Mouse (Mus musculus) erythroblast, embryonic 14.5 days (primary cell): ENCODE measurements around the gene Lhfpl2. TPM values are rescaled to one million over a fixed set of nuclear protein-coding genes. Genes with fewer than 3 reads are reported as not detected.

ENCODE experiments used
- H3K27me3 ChIP-seq: 2 replicates; pipeline ENCODE4 v1.6.1; 2012; ENCODE audit warnings: inconsistent platforms; ENCODE audit not compliant: control insufficient read depth
- H3K36me3 ChIP-seq: 2 replicates; pipeline ENCODE4 v1.6.1; 2012; ENCODE audit warnings: mild to moderate bottlenecking, inconsistent platforms; ENCODE audit not compliant: control insufficient read depth
- H3K4me1 ChIP-seq: 2 replicates; pipeline ENCODE4 v1.6.1; 2012; ENCODE audit warnings: inconsistent platforms; ENCODE audit not compliant: control insufficient read depth
- H3K4me3 ChIP-seq: replicated peaks from 2 replicates; pipeline ENCODE3; 2012; ENCODE audit warnings: moderate library complexity, mild to moderate bottlenecking, inconsistent platforms
- H3K9me3 ChIP-seq: 2 replicates; pipeline ENCODE4 v1.6.1; 2012; ENCODE audit warnings: low read length, inconsistent platforms, mixed read lengths; ENCODE audit not compliant: control insufficient read depth
- GATA1 ChIP-seq: IDR thresholded peaks from 2 replicates; pipeline ENCODE4 v1.6.1; 2012; ENCODE audit warnings: low read length, inconsistent platforms, mixed read lengths
- TAL1 ChIP-seq: IDR thresholded peaks from 3 replicates; pipeline ENCODE4 v1.6.1; 2012; ENCODE audit warnings: low read length, inconsistent platforms, mixed read lengths
- polyA plus RNA-seq: library from polyadenylated mRNA; stranded (reverse); fragments of >175 nt; gene quantifications from 2 replicates; pipeline ENCODE4 v1.2.3, GENCODE M21; 2012

Lhfpl2 gene
- polyA plus RNA-seq, 1 experiment, result not detected

GRCm38 (mm10) chr13:94094176-94094575, 36.6 kb downstream of the Lhfpl2 start:
- H3K4me1 ChIP-seq, result no peaks in the 10 kb centered on the region; the same call in 1 of the 2 replicates
- no peaks in the 10 kb centered on the region for H3K9me3 ChIP-seq
- no peaks in the 10 kb centered on the region for H3K36me3 ChIP-seq
- H3K4me3 ChIP-seq, result no peak overlapping the region
- H3K27me3 ChIP-seq, result 0 out of 2 replicates have a peak, but pooled peaks cover 3% of the 10 kb centered on the region
- TF ChIP-seq GATA1, result no peak
- TF ChIP-seq TAL1, result no peak

DNA sequence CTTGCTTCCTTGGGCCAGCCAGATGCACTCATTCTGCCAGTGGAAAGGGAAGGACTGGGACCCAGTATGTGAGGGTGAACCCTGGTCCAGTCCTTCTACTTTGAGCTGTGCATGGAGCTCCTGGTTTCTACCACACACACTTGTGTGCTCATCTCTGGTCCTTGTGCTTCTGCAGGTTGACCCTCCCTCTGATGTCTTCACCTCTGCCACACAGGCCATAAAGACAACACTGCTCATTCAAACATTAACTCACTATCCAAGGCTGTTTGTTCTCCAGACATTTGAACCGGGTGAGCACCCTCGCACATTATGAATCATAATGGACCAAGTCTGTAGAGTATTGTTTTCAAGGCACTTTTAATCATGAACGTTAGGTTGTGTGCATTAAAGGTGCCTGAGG, 37.0 kb downstream of the Lhfpl2 start:
- TF ChIP-seq GATA1 (no peak), TAL1 (no peak)
- H3K9me3 ChIP-seq, result no peaks in the 10 kb centered on the region
- no peaks in the 10 kb centered on the region; the same call in 1 of the 2 replicates for H3K4me1 ChIP-seq
- no peak overlapping the region for H3K4me3 ChIP-seq
- no peaks in the 10 kb centered on the region for H3K36me3 ChIP-seq
- 0 out of 2 replicates have a peak, but pooled peaks cover 3% of the 10 kb centered on the region for H3K27me3 ChIP-seq

DNA sequence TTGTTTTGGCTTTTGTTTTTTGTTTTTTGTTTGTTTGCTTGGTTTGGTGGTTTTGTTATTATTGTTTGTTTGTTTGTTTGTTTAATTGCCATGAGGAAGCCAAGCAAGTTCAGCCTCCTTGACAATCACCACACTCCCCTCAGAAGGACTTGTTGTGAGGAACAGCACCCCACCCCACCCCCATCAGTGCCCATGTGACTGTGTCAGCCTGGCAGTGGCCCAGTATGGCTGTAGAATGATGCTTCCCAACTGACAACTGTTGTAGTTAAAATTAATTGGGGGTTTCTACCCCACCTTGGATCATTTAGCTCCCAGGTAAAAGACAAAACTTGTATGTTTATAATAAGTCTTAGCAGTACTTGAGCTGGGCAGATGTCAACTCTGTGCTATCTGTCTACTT, 37.6 kb downstream of the Lhfpl2 start:
- H3K4me1 ChIP-seq, result no peaks in the 10 kb centered on the region; the same call in 1 of the 2 replicates
- no peaks in the 10 kb centered on the region for H3K9me3 ChIP-seq
- H3K27me3 ChIP-seq, result 0 out of 2 replicates have a peak, but pooled peaks cover 3% of the 10 kb centered on the region
- no peak for TF ChIP-seq GATA1
- no peak for TF ChIP-seq TAL1
- no peak overlapping the region for H3K4me3 ChIP-seq
- H3K36me3 ChIP-seq, result no peaks in the 10 kb centered on the region

DNA sequence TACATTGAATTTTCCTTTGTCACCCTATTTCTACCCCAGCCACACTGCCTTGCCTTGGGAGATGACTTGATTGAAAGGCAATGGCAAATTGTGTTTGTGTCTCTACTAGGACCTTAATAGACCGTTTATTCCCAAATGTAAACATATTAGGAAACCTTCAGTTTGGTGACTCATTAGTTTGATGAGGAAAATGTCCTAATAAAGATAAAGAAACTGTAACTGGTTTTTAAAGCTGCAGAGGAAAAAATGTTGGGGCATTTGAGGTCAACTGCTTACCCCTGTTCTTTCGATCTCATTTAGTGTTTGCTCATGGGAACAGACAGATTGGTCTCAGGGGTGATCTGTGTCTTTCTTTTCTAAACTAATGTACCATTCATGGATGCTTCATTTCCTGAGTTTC, 40.1 kb downstream of the Lhfpl2 start:
- TF ChIP-seq GATA1, result no peak
- TF ChIP-seq TAL1, result no peak
- no peaks in the 10 kb centered on the region for H3K4me1 ChIP-seq
- no peak overlapping the region for H3K4me3 ChIP-seq
- no peaks in the 10 kb centered on the region for H3K36me3 ChIP-seq
- no peaks in the 10 kb centered on the region for H3K9me3 ChIP-seq
- 0 out of 2 replicates have a peak, but pooled peaks cover 3% of the 10 kb centered on the region for H3K27me3 ChIP-seq

GRCm38 (mm10) chr13:94098369-94099084, 40.9 kb downstream of the Lhfpl2 start:
- H3K9me3 ChIP-seq, result no peaks in the 10 kb centered on the region
- 0 out of 2 replicates have a peak, but pooled peaks cover 3% of the 10 kb centered on the region for H3K27me3 ChIP-seq
- no peaks in the 10 kb centered on the region for H3K36me3 ChIP-seq
- TF ChIP-seq GATA1 (no peak), TAL1 (no peak)
- H3K4me1 ChIP-seq, result no peaks in the 10 kb centered on the region
- no peak overlapping the region for H3K4me3 ChIP-seq

DNA sequence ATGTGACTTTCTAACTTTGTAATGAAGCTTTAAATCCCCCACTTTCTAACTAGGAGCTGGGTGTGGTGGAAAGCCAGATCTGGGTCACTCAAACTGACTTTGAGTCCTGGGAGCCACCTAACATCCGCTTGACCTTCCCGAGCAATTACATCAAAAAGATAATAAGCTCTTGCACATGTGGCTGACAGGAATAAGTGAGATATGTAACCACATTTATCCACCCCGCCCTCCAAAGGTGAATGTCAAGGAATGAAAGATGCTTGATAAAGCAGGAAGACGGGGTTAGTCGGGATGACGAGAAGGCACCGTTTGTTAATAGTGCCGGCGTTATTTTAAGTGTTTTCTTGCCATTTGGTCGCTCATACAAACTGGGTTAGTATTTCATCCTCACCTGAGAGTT, 41.5 kb downstream of the Lhfpl2 start:
- Histone ChIP-seq H3K4me1 (no peaks in the 10 kb centered on the region), H3K27me3 (0 out of 2 replicates have a peak, but pooled peaks cover 3% of the 10 kb centered on the region), H3K9me3 (no peaks in the 10 kb centered on the region), H3K4me3 (no peak overlapping the region), H3K36me3 (no peaks in the 10 kb centered on the region)
- TF ChIP-seq GATA1, result no peak
- TF ChIP-seq TAL1, result no peak

GRCm38 (mm10) chr13:94100361-94100760, 42.8 kb downstream of the Lhfpl2 start:
- H3K9me3 ChIP-seq, result no peaks in the 10 kb centered on the region
- TF ChIP-seq TAL1 (no peak), GATA1 (no peak)
- no peaks in the 10 kb centered on the region for H3K36me3 ChIP-seq
- no peak overlapping the region for H3K4me3 ChIP-seq
- no peaks in the 10 kb centered on the region for H3K4me1 ChIP-seq
- H3K27me3 ChIP-seq, result 0 out of 2 replicates have a peak, but pooled peaks cover 3% of the 10 kb centered on the region

DNA sequence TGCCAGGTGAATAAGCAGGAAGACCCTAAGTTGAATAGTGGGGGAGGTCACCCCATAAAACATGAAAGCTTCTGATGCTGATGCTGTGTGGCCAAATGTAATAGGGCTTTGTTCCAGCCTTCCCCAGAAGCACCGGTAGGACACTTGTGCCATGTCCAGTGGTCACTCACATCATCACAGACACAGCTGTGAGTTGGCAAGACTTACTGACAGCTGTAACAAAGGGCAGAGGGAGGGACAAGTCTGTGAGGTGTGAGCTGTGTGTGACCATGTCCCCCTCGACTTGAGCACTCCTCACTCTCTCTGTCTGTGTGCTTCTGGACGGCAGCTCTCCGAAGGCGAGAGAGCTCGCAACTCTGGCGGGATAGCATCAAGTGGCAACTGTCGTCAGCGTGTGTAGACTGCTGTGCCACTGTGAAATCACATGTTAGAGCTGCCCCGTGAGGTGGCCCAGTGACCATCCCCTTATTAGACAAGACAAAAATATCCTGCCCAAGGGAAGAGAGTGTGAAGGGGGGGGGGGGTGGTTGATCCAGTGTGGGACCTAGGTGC, 43.5 kb downstream of the Lhfpl2 start:
- no peak for TF ChIP-seq TAL1
- no peak for TF ChIP-seq GATA1
- Histone ChIP-seq H3K36me3 (no peaks in the 10 kb centered on the region), H3K4me1 (no peaks in the 10 kb centered on the region), H3K27me3 (0 out of 2 replicates have a peak, but pooled peaks cover 3% of the 10 kb centered on the region), H3K9me3 (no peaks in the 10 kb centered on the region), H3K4me3 (no peak overlapping the region)

- no peak for TF ChIP-seq TAL1
- no peak for TF ChIP-seq GATA1
- no peaks in the 10 kb centered on the region for H3K36me3 ChIP-seq
- no peaks in the 10 kb centered on the region for H3K27me3 ChIP-seq
- H3K4me3 ChIP-seq, result no peak overlapping the region
- no peaks in the 10 kb centered on the region for H3K9me3 ChIP-seq
- no peaks in the 10 kb centered on the region for H3K4me1 ChIP-seq
Observed at GRCm38 (mm10) chr13:94104866-94105475, 47.4 kb downstream of the Lhfpl2 start.
